Mouse (Mus musculus) liver, embryonic 14.5 days (tissue): ENCODE results near the gene Rora.

Experiments
- CTCF ChIP-seq: IDR thresholded peaks from 2 replicates; pipeline ENCODE4 v1.5.1; 2016; ENCODE audit warnings: antibody characterized with exemption, low read depth, control low read depth
- EP300 ChIP-seq: IDR thresholded peaks from 2 replicates; pipeline ENCODE4 v1.6.1; 2016; ENCODE audit warnings: antibody characterized with exemption, low read depth

DNA sequence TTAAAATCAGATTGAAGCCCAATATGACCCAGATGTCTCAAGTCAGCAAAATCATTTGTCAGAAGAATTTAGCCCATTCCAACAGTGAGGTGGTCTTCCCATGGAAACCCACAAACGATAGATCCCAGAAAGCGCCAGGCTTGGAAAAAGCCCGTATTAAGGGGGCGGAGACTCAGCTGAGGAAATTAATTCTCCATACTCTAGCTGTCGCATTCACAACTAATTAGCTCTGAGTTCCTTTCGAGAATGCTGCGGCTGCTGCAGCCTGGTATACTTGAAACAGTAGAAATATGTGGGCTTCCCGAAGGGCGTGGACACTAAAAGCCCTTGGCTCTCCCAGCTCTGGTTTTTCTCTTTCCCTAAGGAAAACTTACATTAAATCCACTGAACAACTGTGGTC, 345.4 kb downstream of the Rora start:
- no peak for TF ChIP-seq CTCF
- no peak for TF ChIP-seq EP300
